Mouse (Mus musculus): ENCODE data around the gene Usp5.
"Not testable (repeated sequence)": the region's sequence is repeated elsewhere in the genome, so short reads cannot be mapped to it uniquely, and the experiment has no call there.

Usp5 gene

DNA sequence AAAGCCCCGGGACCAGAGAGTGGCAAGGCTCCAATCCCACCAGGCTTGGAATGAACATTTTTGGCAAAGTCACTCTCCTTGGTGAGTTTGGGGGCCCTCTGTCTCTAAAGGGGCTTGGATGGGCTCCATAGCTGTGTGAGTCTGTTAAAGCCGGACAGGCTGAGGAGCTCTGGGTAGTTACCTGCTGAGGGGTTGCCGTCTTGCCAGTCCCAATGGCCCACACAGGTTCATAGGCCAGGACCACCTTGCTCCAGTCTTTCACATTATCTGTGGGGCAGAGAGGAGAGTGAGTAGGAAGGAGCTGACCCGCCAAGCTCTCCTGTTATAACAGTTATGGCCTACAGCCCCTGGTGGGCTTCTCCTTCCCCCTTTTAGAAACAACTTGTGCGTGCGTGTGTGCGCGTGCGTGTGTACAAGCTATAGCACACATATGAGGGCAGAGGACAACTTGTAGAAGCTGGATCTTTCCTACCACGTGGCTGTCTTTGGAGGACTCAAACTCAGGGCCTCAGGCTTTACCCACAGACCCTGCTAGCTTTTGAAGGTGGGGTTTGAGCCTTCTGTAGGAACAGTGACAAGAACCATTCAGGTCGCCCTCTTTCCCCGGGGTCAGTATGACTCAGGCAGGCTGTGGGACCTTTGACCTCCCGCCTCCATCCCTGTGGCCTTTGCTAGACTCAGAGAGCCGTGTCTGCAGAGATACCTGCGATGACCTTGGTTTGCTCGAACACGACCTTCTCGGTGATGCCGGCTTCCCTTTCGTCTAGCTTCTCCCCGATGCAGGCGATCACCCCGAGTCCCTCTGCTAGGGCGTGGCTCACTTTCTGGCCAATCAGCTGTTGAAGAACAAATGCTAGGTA lies 17.4 kb downstream of the Usp5 start:
- no peak for DNase-seq (ENCODE audit: low spot score in 2 of 2)

DNA sequence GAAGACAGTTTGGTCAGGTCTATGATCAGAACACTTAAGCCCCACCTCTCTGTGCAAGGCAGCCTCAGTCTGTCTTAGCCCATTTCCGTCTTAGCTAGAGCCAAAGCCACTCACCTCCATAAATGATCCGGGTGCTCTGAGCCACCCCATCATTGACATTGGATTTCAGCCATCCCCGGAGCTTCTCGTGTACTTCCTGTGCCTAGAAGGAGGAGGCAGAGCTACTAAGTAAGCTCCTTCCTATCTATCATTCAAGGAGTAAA lies 17.9 kb downstream of the Usp5 start:
- no peak for DNase-seq (ENCODE audit: low spot score in 2 of 2)

DNA sequence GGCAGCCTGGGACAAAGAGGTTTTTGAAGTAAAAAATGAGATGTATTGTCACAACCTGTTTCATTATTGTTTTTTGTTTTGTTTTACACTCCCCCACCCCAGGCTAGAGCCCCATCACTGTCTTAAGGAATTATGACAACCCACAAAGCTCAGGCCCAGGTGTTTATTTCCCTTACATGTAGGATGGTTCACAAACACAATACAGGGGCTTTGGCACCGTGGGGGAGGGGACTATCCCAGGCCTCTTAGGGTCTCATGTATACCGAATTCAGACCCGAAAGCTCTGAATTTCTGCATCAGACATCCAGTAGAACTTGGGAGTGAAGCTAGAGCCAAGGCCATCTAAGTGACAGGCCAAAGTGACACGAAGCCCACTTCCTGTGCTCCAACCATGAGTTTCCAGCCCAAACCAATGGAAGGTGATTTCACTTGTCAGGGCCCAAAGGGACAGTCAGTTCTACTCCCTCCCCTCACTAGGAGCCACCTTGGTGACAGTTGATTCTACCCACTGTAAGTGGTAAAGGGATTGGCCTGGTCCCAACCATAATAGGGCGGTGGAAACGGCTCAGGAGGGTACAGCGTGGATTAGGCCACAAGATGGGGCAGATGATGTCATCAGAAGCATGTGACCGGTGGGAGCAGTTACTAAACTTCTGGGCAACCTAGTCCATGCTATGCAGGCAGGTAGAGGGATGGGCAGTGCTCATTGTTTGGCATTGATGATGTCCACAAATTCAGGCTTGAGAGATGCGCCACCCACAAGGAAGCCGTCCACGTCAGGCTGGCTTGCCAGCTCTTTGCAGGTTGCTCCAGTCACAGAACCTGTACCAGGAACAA lies 18.5 kb downstream of the Usp5 start:
- DNase-seq (ENCODE audit: low spot score in 2 of 2) = not testable (repeated sequence)

GRCm38 (mm10) chr6:124809775-124810538 lies 19.3 kb downstream of the Usp5 start:
- no peak for DNase-seq (ENCODE audit: low spot score in 2 of 2)

- peak; percentile 78 to 85 for DNase-seq (ENCODE audit: low spot score in 2 of 2)
Observed at GRCm38 (mm10) chr6:124809052-124809774, 20.1 kb downstream of the Usp5 start.

DNA sequence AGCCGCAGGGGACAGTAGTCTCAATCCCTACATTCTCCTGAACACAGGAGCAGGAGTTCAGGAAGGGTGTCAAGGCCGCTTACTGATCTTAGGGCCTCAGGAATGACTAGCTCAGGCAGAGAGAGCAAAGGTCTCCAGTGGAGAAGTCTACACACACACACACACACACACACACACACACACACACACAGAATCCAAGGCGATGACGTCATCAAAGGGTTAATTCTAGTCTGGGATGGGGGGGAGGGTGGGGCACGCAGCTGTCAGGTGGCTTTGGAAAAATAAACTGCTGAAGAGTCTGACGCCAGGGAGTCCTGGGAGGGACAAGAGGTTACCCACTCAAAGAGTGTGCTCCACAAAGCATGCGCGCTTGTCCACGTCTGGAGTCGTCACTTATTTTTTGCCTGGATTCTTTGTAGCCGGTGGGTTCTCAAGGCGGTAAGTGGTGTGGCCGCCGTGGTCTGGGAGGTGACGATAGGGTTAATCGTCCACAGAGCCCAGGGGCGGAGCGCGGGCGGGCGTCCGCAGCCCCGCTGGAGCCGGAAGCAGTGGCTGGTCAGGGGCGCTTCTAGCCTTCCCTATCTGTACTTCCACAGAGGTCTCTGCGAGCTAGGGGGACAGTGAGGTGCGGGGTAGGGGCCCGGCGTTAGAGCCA lies 20.8 kb downstream of the Usp5 start, which contains the start of gene Spsb2:
Gene Spsb2 (plus strand): TSS at position 304 of the 655 bp plus-strand sequence.
- peak; percentile 72 to 80 for DNase-seq (ENCODE audit: low spot score in 2 of 2)

- no peak for DNase-seq (ENCODE audit: low spot score in 2 of 2)
Observed at GRCm38 (mm10) chr6:124807986-124808357, 21.3 kb downstream of the Usp5 start.

DNA sequence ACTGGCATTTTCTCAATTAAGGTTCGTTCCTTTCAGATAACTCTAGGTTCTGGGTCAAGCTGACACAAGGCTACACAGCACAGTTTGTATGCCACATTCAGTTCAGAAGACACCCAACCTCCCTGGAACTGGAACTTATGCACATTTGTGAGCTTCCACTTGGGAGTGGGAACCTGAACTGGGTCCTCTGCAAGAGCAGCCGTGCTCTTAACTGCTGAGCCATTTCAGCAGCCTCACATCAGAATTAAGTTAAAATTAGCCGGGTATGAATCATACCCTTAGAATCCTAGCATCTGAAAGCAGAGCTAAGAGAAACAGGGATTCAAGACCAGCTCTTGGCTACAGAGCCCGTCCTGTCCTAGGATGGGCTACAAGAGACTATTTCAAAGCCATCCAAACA lies 21.9 kb downstream of the Usp5 start:
- DNase-seq (ENCODE audit: low spot score in 2 of 2) = no peak

GRCm38 (mm10) chr6:124806446-124807140 lies 22.7 kb downstream of the Usp5 start:
- DNase-seq (ENCODE audit: low spot score in 2 of 2) = no peak

- DNase-seq (ENCODE audit: low spot score in 2 of 2) = peak; percentile 94 to 97
Observed at GRCm38 (mm10) chr6:124805341-124806321, 23.7 kb downstream of the Usp5 start.

- DNase-seq (ENCODE audit: low spot score in 2 of 2) = no peak
Observed at GRCm38 (mm10) chr6:124804341-124804740, 24.9 kb downstream of the Usp5 start.

- not testable (repeated sequence) for DNase-seq (ENCODE audit: low spot score in 2 of 2)
Observed at GRCm38 (mm10) chr6:124803691-124804090, 25.6 kb downstream of the Usp5 start.

DNA sequence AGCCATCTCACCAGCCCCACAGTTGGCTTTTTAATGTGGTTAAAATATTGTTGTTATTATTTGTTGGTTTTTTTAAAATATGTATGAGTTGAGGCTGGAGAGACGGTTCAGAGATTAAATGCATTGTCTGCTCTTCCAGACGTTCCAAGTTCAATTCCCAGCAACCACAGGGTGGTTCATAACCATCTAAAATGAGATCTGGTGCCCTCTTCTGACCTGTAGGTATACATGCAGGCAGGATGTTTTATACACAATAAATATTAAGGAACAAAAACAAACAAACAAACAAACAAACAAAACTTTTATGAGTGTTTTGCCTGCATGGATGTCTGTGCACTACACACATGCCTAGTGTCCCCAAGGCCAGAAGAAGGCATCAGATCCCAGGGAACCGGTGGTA lies 26.2 kb downstream of the Usp5 start:
- DNase-seq (ENCODE audit: low spot score in 2 of 2) = no peak

- not testable (repeated sequence) for DNase-seq (ENCODE audit: low spot score in 2 of 2)
Observed at GRCm38 (mm10) chr6:124802400-124802799, 26.9 kb downstream of the Usp5 start.

- DNase-seq (ENCODE audit: low spot score in 2 of 2) = no peak
Observed at GRCm38 (mm10) chr6:124796200-124796599, 33.1 kb downstream of the Usp5 start.

DNA sequence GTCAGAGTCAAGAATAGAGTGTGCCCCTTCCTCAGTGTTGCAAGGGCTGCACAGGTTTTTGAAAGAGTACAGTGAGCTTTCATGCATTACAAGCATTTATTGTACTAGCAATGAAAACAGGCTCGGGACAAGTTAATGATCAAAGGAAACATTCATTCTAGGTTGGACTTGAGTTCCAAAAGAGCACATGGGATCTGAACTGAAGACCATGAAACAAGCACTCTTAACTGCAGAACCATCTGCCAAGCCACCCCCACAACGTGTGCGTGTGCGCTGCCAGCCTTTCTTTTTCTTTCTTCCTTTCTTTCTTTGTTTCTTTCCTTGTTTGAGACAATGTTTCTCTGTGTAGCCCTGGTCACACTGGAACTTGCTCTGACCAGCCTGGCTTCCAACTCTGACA lies 33.5 kb downstream of the Usp5 start:
- DNase-seq (ENCODE audit: low spot score in 2 of 2) = no peak

DNA sequence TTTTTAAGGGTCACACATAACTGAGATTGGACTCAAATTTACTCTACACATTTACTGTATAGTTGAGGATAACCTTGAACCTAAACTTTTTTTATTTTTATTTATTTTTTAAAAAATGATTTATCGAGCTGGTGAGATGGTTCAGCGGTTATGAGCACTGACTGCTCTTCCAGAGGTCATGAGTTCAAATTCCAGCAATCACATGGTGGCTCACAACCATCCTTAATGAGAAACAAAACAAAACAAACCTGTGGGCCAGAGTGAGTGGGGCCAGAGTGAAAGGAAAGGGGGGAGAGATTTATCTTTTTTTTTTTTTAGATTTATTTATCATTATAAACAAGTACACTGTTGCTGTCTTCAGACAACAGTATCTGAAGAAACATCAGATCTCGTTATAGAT lies 37.4 kb downstream of the Usp5 start:
- no peak for DNase-seq (ENCODE audit: low spot score in 2 of 2)

DNA sequence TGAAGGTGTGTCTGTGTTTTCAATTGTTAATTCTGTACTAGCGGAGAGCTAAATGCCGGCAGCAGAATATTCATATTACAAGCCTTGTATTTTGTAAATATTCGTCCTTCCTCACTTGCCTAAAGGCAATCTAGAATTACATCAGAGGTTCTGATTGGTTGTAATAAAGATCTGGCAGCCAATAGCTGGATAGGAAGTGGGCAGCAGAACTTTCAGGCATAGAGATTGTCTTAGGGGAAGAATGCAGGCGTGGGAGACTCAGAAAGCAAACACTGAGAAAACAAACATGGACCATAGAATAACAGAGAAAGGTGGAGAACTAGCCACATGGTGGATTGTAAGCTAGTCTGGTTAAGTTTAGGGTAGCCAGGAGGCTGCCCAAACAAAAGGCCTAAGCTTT lies 39.2 kb downstream of the Usp5 start:
- DNase-seq (ENCODE audit: low spot score in 2 of 2) = no peak

DNA sequence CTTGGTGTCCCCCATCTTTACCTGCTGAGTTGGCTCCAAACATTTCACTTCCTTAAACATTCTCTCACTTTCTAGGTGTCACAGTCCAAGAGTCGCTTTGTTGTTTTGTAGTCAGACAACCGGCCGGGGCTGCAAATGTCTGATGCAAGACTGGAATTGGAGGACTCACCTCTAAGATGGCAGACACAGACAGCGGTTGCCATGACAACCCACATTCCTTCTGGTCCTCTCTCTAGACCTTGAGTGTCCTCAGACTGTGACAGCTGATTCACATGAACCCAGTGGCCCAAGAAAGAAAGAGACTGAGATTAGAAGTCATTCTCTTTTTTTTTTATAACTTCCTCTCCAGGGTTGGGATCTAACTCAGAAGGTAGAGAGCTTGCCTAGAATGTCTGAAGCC lies 39.8 kb downstream of the Usp5 start:
- no peak for DNase-seq (ENCODE audit: low spot score in 2 of 2)
